Mouse (Mus musculus) G1E (cell line): ENCODE measurements around the gene Tnrc18.

ENCODE experiments used
- CTCF ChIP-seq: IDR thresholded peaks from 2 replicates; pipeline ENCODE4 v1.5.1; 2012; ENCODE audit warnings: low read depth, low read length, inconsistent platforms, mixed read lengths
- GATA1 ChIP-seq: IDR thresholded peaks from 2 replicates; pipeline ENCODE4 v1.6.1; 2012; ENCODE audit warnings: borderline replicate concordance, low read length, inconsistent platforms, mixed read lengths
- GATA2 ChIP-seq: IDR thresholded peaks from 2 replicates; pipeline ENCODE4 v1.6.1; 2012; ENCODE audit warnings: low read depth, low read length, inconsistent platforms, borderline replicate concordance
- POLR2AphosphoS5 ChIP-seq: IDR thresholded peaks from 2 replicates; pipeline ENCODE4 v1.6.1; 2012; ENCODE audit warnings: low read depth, low read length, inconsistent platforms; ENCODE audit not compliant: insufficient replicate concordance
- TAL1 ChIP-seq: conservative IDR thresholded peaks from 2 replicates; pipeline ENCODE4 v1.6.1; 2012; ENCODE audit warnings: low read depth, low read length, inconsistent platforms, mixed read lengths

- TF ChIP-seq POLR2AphosphoS5 (no peak), GATA1 (no peak), CTCF (no peak), GATA2 (no peak), TAL1 (no peak)
These were observed 103.5 kb downstream of the Tnrc18 start for GRCm38 (mm10) chr5:142713966-142714365.
